In genomic region chr2:139467726-139468125, GRCm38 (mm10) we compare ENCODE assay signal across 22 mouse cellular contexts. TPM values are rescaled to one million over a fixed set of nuclear protein-coding genes. Genes with fewer than 3 reads are reported as not detected.
A peak's percentile ranks its signal among the peaks of the same experiment; 100 is the strongest.
DNase-seq lines count a peak whose midpoint lies in the region; ATAC-seq lines count a peak whose summit lies in the region.
"Had no signal": no experiment of that assay in that cellular context is flagged by ENCODE, and none has a peak within 500 bp of the region (broad histone marks: within the 10 kb centered on the region; RNA-seq: fewer than 3 reads in every experiment).

No protein-coding gene starts in this region.

- H3K27ac ChIP-seq in embryonic facial prominence, embryonic 11.5 days (replicated peaks; ENCODE audit: low read depth, low read length) = no peak overlapping the region
- no peak overlapping the region for H3K27ac ChIP-seq in embryonic facial prominence, embryonic 10.5 days (replicated peaks)
- H3K27ac ChIP-seq in limb, embryonic 13.5 days = no peak overlapping the region
- no peak overlapping the region for H3K27ac ChIP-seq in limb, embryonic 10.5 days
- H3K27ac ChIP-seq in embryonic facial prominence, embryonic 13.5 days = no peak overlapping the region
- H3K27ac ChIP-seq: forebrain, embryonic 12.5 days; heart, embryonic 10.5 days; hindbrain, embryonic 12.5 days had no signal

- peak; percentile 3 for DNase-seq in embryonic facial prominence, embryonic 11.5 days (ENCODE audit: low spot score)
- no peak for DNase-seq in embryonic facial prominence, embryonic 10.5 days (ENCODE audit: low spot score)
- no peak for DNase-seq in limb, embryonic 10.5 days (ENCODE audit: low spot score)
- DNase-seq: adrenal gland, adult 8-10 months; adrenal gland, postnatal 36 days; cerebellum, adult 2 months; cerebellum, postnatal 14 days; gastrocnemius, postnatal 10 days; heart, adult 18-20 months; heart, postnatal 10 days; heart, postnatal 4 days had no signal

- no peak for ATAC-seq in embryonic facial prominence, embryonic 11.5 days (replicated peaks; ENCODE audit: insufficient number of reproducible peaks, low FRiP score, low TSS enrichment, low read depth)
- 0 out of 2 replicates have a peak, but pooled peaks have one; percentile 24 for ATAC-seq in limb, embryonic 13.5 days (ENCODE audit: low FRiP score, low read depth)
- ATAC-seq in embryonic facial prominence, embryonic 13.5 days (ENCODE audit: insufficient number of reproducible peaks, insufficient read depth, low FRiP score, low TSS enrichment, low read depth) = peak; percentile 69; the same call in 1 of the 2 replicates
- no peak for ATAC-seq in CD4-positive, CD25-positive, alpha-beta regulatory T cell, adult 4 months
- ATAC-seq: forebrain, embryonic 16.5 days; hindbrain, embryonic 16.5 days; inflammation-experienced regulatory T-cells, adult 6 months had no signal

- no peak overlapping the region for H3K4me3 ChIP-seq in embryonic facial prominence, embryonic 11.5 days (ENCODE audit: low read depth, low read length)
- no peak overlapping the region for H3K4me3 ChIP-seq in embryonic facial prominence, embryonic 10.5 days
- H3K4me3 ChIP-seq in limb, embryonic 13.5 days = no peak overlapping the region
- H3K4me3 ChIP-seq in limb, embryonic 10.5 days = no peak overlapping the region
- H3K4me3 ChIP-seq in embryonic facial prominence, embryonic 13.5 days = no peak overlapping the region
- H3K4me3 ChIP-seq: forebrain, embryonic 12.5 days; heart, embryonic 10.5 days; hindbrain, embryonic 12.5 days had no signal

- no peak overlapping the region for H3K9ac ChIP-seq in embryonic facial prominence, embryonic 11.5 days (replicated peaks; ENCODE audit: low read length)
- H3K9ac ChIP-seq in limb, embryonic 13.5 days = no peak overlapping the region
- no peak overlapping the region for H3K9ac ChIP-seq in embryonic facial prominence, embryonic 13.5 days
- H3K9ac ChIP-seq: forebrain, embryonic 12.5 days; hindbrain, embryonic 12.5 days had no signal

- no peaks in the 10 kb centered on the region for H3K9me3 ChIP-seq in embryonic facial prominence, embryonic 11.5 days (replicated peaks; ENCODE audit: control insufficient read depth, low read length)
- no peaks in the 10 kb centered on the region for H3K9me3 ChIP-seq in embryonic facial prominence, embryonic 10.5 days
- no peaks in the 10 kb centered on the region for H3K9me3 ChIP-seq in limb, embryonic 13.5 days
- H3K9me3 ChIP-seq in limb, embryonic 10.5 days (replicated peaks) = no peaks in the 10 kb centered on the region
- no peaks in the 10 kb centered on the region for H3K9me3 ChIP-seq in embryonic facial prominence, embryonic 13.5 days
- H3K9me3 ChIP-seq: forebrain, embryonic 12.5 days; heart, embryonic 10.5 days; hindbrain, embryonic 12.5 days had no signal

- WGBS in embryonic facial prominence, embryonic 11.5 days = 68% methylated on average over 4 of the region's 4 CpGs
- WGBS in embryonic facial prominence, embryonic 10.5 days = 73% methylated on average over 4 of the region's 4 CpGs
- WGBS in limb, embryonic 13.5 days = 58% methylated on average over 4 of the region's 4 CpGs
- WGBS in limb, embryonic 10.5 days = 77% methylated on average over 4 of the region's 4 CpGs
- WGBS in embryonic facial prominence, embryonic 13.5 days = 44% methylated on average over 4 of the region's 4 CpGs

- H3K4me1 ChIP-seq in embryonic facial prominence, embryonic 11.5 days (ENCODE audit: control insufficient read depth, insufficient read depth, low read length) = no peaks in the 10 kb centered on the region
- no peaks in the 10 kb centered on the region for H3K4me1 ChIP-seq in embryonic facial prominence, embryonic 10.5 days
- no peaks in the 10 kb centered on the region for H3K4me1 ChIP-seq in limb, embryonic 13.5 days
- no peaks in the 10 kb centered on the region for H3K4me1 ChIP-seq in limb, embryonic 10.5 days
- H3K4me1 ChIP-seq in embryonic facial prominence, embryonic 13.5 days = no peaks in the 10 kb centered on the region
- H3K4me1 ChIP-seq: forebrain, embryonic 12.5 days; heart, embryonic 10.5 days; hindbrain, embryonic 12.5 days had no signal

- no peaks in the 10 kb centered on the region for H3K36me3 ChIP-seq in embryonic facial prominence, embryonic 11.5 days (replicated peaks; ENCODE audit: control insufficient read depth, insufficient read depth, low read depth, low read length)
- H3K36me3 ChIP-seq in embryonic facial prominence, embryonic 10.5 days (replicated peaks) = no peaks in the 10 kb centered on the region
- H3K36me3 ChIP-seq in limb, embryonic 13.5 days = no peaks in the 10 kb centered on the region
- no peaks in the 10 kb centered on the region for H3K36me3 ChIP-seq in limb, embryonic 10.5 days
- no peaks in the 10 kb centered on the region for H3K36me3 ChIP-seq in embryonic facial prominence, embryonic 13.5 days
- H3K36me3 ChIP-seq: forebrain, embryonic 12.5 days; heart, embryonic 10.5 days; hindbrain, embryonic 12.5 days had no signal

- no peak overlapping the region for H3K4me2 ChIP-seq in embryonic facial prominence, embryonic 11.5 days (ENCODE audit: low read depth, low read length)
- H3K4me2 ChIP-seq in limb, embryonic 13.5 days (replicated peaks) = no peak overlapping the region
- H3K4me2 ChIP-seq in embryonic facial prominence, embryonic 13.5 days = no peak overlapping the region
- H3K4me2 ChIP-seq: forebrain, embryonic 12.5 days; hindbrain, embryonic 12.5 days had no signal

- H3K27me3 ChIP-seq in embryonic facial prominence, embryonic 11.5 days (ENCODE audit: control insufficient read depth, insufficient read depth, low read length) = no peaks in the 10 kb centered on the region
- no peaks in the 10 kb centered on the region for H3K27me3 ChIP-seq in embryonic facial prominence, embryonic 10.5 days (replicated peaks; ENCODE audit: low read depth, poor library complexity, severe bottlenecking)
- H3K27me3 ChIP-seq in limb, embryonic 13.5 days = no peaks in the 10 kb centered on the region
- H3K27me3 ChIP-seq in limb, embryonic 10.5 days (ENCODE audit: low read depth, poor library complexity, severe bottlenecking) = no peaks in the 10 kb centered on the region
- no peaks in the 10 kb centered on the region for H3K27me3 ChIP-seq in embryonic facial prominence, embryonic 13.5 days
- H3K27me3 ChIP-seq: forebrain, embryonic 12.5 days; hindbrain, embryonic 12.5 days had no signal

RNA-seq across cellular contexts. Expression of gene Sptlc3, which starts 26.0 kb away (rescaled TPM):
- 0.60 and 1.4 TPM in 2 replicates for polyA plus RNA-seq in embryonic facial prominence, embryonic 11.5 days (2014; fragmentation: Nextera tagmentation; extraction: Ambion mirVana)
- 0.73 and 1.00 TPM in 2 replicates for polyA plus RNA-seq in embryonic facial prominence, embryonic 10.5 days (2016; fragmentation: Nextera tagmentation; extraction: Ambion mirVana)
- polyA plus RNA-seq in limb, embryonic 13.5 days (2015; fragmentation: Nextera tagmentation; extraction: Ambion mirVana) = 2.3 and 2.4 TPM in 2 replicates
- polyA plus RNA-seq in limb, embryonic 10.5 days (2016; fragmentation: Nextera tagmentation; extraction: Ambion mirVana) = 0.56 and 0.70 TPM in 2 replicates
- 3.2 and 3.5 TPM in 2 replicates for polyA plus RNA-seq in embryonic facial prominence, embryonic 13.5 days (2015; fragmentation: Nextera tagmentation; extraction: Ambion mirVana)
- not detected for polyA plus RNA-seq in CD4-positive, CD25-positive, alpha-beta regulatory T cell, adult 4 months (2017; shearing (Covaris generic))
- polyA plus RNA-seq: cerebellum, adult 2 months; forebrain, embryonic 16.5 days; frontal cortex, adult 2 months; heart, embryonic 14.5 days; inflammation-experienced regulatory T-cells, adult 6 months had no signal

Comparison
In these comparisons a context has a peak if more than half of its experiments do, and no peak if none do; other contexts are left out.
1. ATAC-seq: peak in limb, embryonic 13.5 days (single experiment) and embryonic facial prominence, embryonic 13.5 days (single experiment); none in embryonic facial prominence, embryonic 11.5 days (single experiment) and CD4-positive, CD25-positive, alpha-beta regulatory T cell, adult 4 months (single experiment).